11 mouse cellular contexts compared by ENCODE assay signal in genomic region chr4:47225920-47226319, GRCm38 (mm10). TPM values are rescaled to one million over a fixed set of nuclear protein-coding genes. Genes with fewer than 3 reads are reported as not detected.
DNase-seq lines count a peak whose midpoint lies in the region; ATAC-seq and TF ChIP-seq lines count a peak whose summit lies in the region.
"Had no signal": no experiment of that assay in that cellular context is flagged by ENCODE, and none has a peak within 500 bp of the region (broad histone marks: within the 10 kb centered on the region; RNA-seq: fewer than 3 reads in every experiment).

No protein-coding gene starts in this region.

- H3K4me3 ChIP-seq in lung, embryonic 16.5 days (ENCODE audit: low read length) = no peak overlapping the region
- H3K4me3 ChIP-seq in forebrain, postnatal 0 days (ENCODE audit: low read depth, low read length) = no peak overlapping the region
- no peak overlapping the region for H3K4me3 ChIP-seq in kidney, postnatal 0 days (replicated peaks; ENCODE audit: low read depth, low read length)
- H3K4me3 ChIP-seq in hindbrain, embryonic 10.5 days = no peak overlapping the region
- H3K4me3 ChIP-seq: liver, embryonic 15.5 days had no signal

- H3K4me2 ChIP-seq in lung, embryonic 16.5 days (ENCODE audit: low read depth, low read length) = no peak overlapping the region
- H3K4me2 ChIP-seq in forebrain, postnatal 0 days (ENCODE audit: low read depth) = no peak overlapping the region
- no peak overlapping the region for H3K4me2 ChIP-seq in kidney, postnatal 0 days (ENCODE audit: low read length)
- H3K4me2 ChIP-seq: liver, embryonic 15.5 days had no signal

- no peak overlapping the region for H3K27ac ChIP-seq in lung, embryonic 16.5 days (ENCODE audit: low read length)
- no peak overlapping the region for H3K27ac ChIP-seq in forebrain, postnatal 0 days (ENCODE audit: low read depth, low read length)
- H3K27ac ChIP-seq in kidney, postnatal 0 days = no peak overlapping the region
- no peak overlapping the region for H3K27ac ChIP-seq in hindbrain, embryonic 10.5 days
- H3K27ac ChIP-seq: liver, embryonic 15.5 days had no signal

- WGBS in lung, embryonic 16.5 days = 53% methylated on average over 6 of the region's 6 CpGs
- 46% methylated on average over 6 of the region's 6 CpGs for WGBS in forebrain, postnatal 0 days
- WGBS in kidney, postnatal 0 days = 44% methylated on average over 6 of the region's 6 CpGs
- 78% methylated on average over 6 of the region's 6 CpGs for WGBS in hindbrain, embryonic 10.5 days

- DNase-seq in lung, postnatal 25 days (ENCODE audit: low spot score) = no peak
- no peak for DNase-seq in forebrain, postnatal 0 days
- DNase-seq in kidney, postnatal 0 days (ENCODE audit: low spot score) = peak; percentile 53
- peak; percentile 68 to 76 for DNase-seq in right cerebral cortex, postnatal 10 days (ENCODE audit: low spot score in 2 of 2)
- no peak for DNase-seq in spleen, adult 18-20 months
- DNase-seq in hindbrain, embryonic 10.5 days (ENCODE audit: low spot score) = no peak
- DNase-seq: cerebellum, postnatal 10 days had no signal

- H3K9me3 ChIP-seq in lung, embryonic 16.5 days (ENCODE audit: control insufficient read depth, low read length) = no peaks in the 10 kb centered on the region
- H3K9me3 ChIP-seq in forebrain, postnatal 0 days (ENCODE audit: low read length) = no peaks in the 10 kb centered on the region
- H3K9me3 ChIP-seq in kidney, postnatal 0 days (replicated peaks; ENCODE audit: low read length) = no peaks in the 10 kb centered on the region
- no peaks in the 10 kb centered on the region for H3K9me3 ChIP-seq in hindbrain, embryonic 10.5 days
- H3K9me3 ChIP-seq: liver, embryonic 15.5 days had no signal

- no peak for TF ChIP-seq CTCF in forebrain, postnatal 0 days (IDR thresholded peaks at IDR 0.05; ENCODE audit: low read depth)
- no peak for TF ChIP-seq CTCF in kidney, postnatal 0 days (IDR thresholded peaks at IDR 0.05; ENCODE audit: low read depth)

- no peaks in the 10 kb centered on the region for H3K27me3 ChIP-seq in lung, embryonic 16.5 days (ENCODE audit: control insufficient read depth, insufficient read depth, low read depth, low read length)
- no peaks in the 10 kb centered on the region for H3K27me3 ChIP-seq in forebrain, postnatal 0 days (ENCODE audit: insufficient read depth, low read length)
- no peaks in the 10 kb centered on the region for H3K27me3 ChIP-seq in kidney, postnatal 0 days (ENCODE audit: insufficient read depth, low read length)
- no peaks in the 10 kb centered on the region for H3K27me3 ChIP-seq in hindbrain, embryonic 10.5 days (ENCODE audit: insufficient read depth, poor library complexity, severe bottlenecking)
- H3K27me3 ChIP-seq: liver, embryonic 15.5 days had no signal

- no peak overlapping the region for H3K9ac ChIP-seq in lung, embryonic 16.5 days (ENCODE audit: low read length)
- H3K9ac ChIP-seq in forebrain, postnatal 0 days = no peak overlapping the region
- H3K9ac ChIP-seq in kidney, postnatal 0 days (ENCODE audit: low read depth, low read length) = no peak overlapping the region
- H3K9ac ChIP-seq: liver, embryonic 15.5 days had no signal

- peak; percentile 35 for ATAC-seq in lung, embryonic 16.5 days (ENCODE audit: low read depth)
- ATAC-seq in forebrain, postnatal 0 days = 0 out of 2 replicates have a peak, but pooled peaks have one; percentile 17
- peak; percentile 64; the same call in 1 of the 2 replicates for ATAC-seq in kidney, postnatal 0 days (replicated peaks; ENCODE audit: low FRiP score, low read depth)
- ATAC-seq: inflammation-experienced regulatory T-cells, adult 6 months had no signal

- peaks cover 2% of the 10 kb centered on the region; the same call in 1 of the 2 replicates for H3K36me3 ChIP-seq in lung, embryonic 16.5 days (ENCODE audit: control insufficient read depth, insufficient read depth, low read length)
- no peaks in the 10 kb centered on the region for H3K36me3 ChIP-seq in forebrain, postnatal 0 days (ENCODE audit: insufficient read depth)
- no peaks in the 10 kb centered on the region for H3K36me3 ChIP-seq in kidney, postnatal 0 days (ENCODE audit: insufficient read depth, low read length)
- H3K36me3 ChIP-seq in hindbrain, embryonic 10.5 days = no peaks in the 10 kb centered on the region
- H3K36me3 ChIP-seq: liver, embryonic 15.5 days had no signal

- H3K4me1 ChIP-seq in lung, embryonic 16.5 days (replicated peaks; ENCODE audit: control insufficient read depth, insufficient read depth, low read length) = peaks cover 30% of the 10 kb centered on the region
- H3K4me1 ChIP-seq in forebrain, postnatal 0 days (ENCODE audit: insufficient read depth) = peaks cover 12% of the 10 kb centered on the region; the same call in 1 of the 2 replicates
- H3K4me1 ChIP-seq in kidney, postnatal 0 days (replicated peaks; ENCODE audit: insufficient read depth, low read length) = peaks cover 19% of the 10 kb centered on the region
- H3K4me1 ChIP-seq in hindbrain, embryonic 10.5 days (replicated peaks) = no peaks in the 10 kb centered on the region
- H3K4me1 ChIP-seq: liver, embryonic 15.5 days had no signal

RNA-seq across cellular contexts. Expression of gene Col15a1, which starts 18.0 kb away (rescaled TPM):
- 31.0 TPM in 2 replicates for polyA plus RNA-seq in lung, embryonic 16.5 days (2015; fragmentation: Nextera tagmentation; extraction: Ambion mirVana)
- total RNA-seq in forebrain, postnatal 0 days (2014; rRNA removed) = 6.2 TPM in 2 replicates
- polyA plus RNA-seq in forebrain, postnatal 0 days (2015; fragmentation: Nextera tagmentation; extraction: Ambion mirVana) = 2.0 and 2.5 TPM in 2 replicates
- 46.5 and 51.7 TPM in 2 replicates for polyA plus RNA-seq in kidney, postnatal 0 days (2015; fragmentation: Nextera tagmentation; extraction: Ambion mirVana)
- 4.7 and 6.4 TPM in 2 replicates for polyA plus RNA-seq in hindbrain, embryonic 10.5 days (2016; fragmentation: Nextera tagmentation; extraction: Ambion mirVana)
- total RNA-seq: neutrophil, adult 5-6 weeks had no signal

Comparison
In these comparisons a context has a peak if more than half of its experiments do, and no peak if none do; other contexts are left out.
1. DNase-seq: peak in kidney, postnatal 0 days (single experiment) and right cerebral cortex, postnatal 10 days (2 of 2); none in lung, postnatal 25 days (single experiment), forebrain, postnatal 0 days (single experiment), spleen, adult 18-20 months (0 of 2) and hindbrain, embryonic 10.5 days (single experiment).
2. Peak in every context shown above with its lines, with median percentiles within 50 percentile points of each other: ATAC-seq.